Mouse (Mus musculus) embryonic fibroblast, embryonic 13.5 days (primary cell): ENCODE data around the gene Acly.

ENCODE experiments used
- CTCF ChIP-seq: IDR thresholded peaks from 2 replicates; pipeline ENCODE4 v1.5.1; 2011; ENCODE audit warnings: mild to moderate bottlenecking, control low read depth, low read length, moderate library complexity, borderline replicate concordance; ENCODE audit not compliant: insufficient read depth
- POLR2A ChIP-seq: IDR thresholded peaks from 2 replicates; pipeline ENCODE4 v1.6.1; 2011; ENCODE audit warnings: low read depth, mild to moderate bottlenecking, control low read depth, low read length, moderate library complexity

DNA sequence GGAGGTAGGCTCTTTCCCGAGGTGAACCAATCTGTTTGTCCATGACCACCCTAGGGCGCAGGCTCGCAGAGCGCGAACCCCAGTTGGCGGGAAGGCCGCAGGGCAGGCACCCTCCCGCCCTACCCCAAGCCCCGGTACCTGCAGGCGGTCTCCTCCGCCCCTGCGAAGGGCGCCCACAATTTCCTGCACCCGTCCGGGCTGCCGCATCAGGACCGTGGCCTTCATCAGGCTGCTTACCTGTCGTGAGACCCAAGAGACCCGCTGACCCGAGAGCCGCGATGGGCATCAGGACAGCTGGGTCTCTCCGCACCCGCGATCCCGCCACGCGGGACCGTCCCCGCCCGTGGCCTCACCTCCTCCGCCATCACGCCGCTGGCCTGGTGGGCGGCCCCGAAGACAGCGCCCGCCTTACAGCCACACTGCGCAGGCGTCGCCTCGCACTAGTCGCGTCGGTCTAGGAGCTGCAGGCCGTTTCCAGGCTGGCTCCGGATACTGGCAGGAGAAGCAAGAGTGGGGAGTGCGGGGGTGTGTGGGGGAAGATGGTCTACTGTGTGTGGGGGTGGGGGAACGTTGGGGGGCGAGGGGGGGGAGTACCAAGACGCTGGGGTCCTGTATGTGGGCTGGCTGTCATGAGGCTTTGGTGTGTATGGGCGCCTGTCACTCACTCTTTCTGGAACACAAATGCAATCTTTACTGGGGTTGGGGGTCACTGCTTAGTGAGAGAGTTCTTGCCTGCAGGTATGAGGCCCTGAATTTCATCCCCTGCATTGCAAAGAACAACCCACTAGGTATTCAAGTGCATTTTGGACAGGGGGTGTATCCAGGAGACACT lies 86.9 kb downstream of the Acly start:
- TF ChIP-seq CTCF: no peak
- TF ChIP-seq POLR2A: peak; percentile 96
